ENCODE assay signal across 9 mouse cellular contexts in the genomic region with DNA sequence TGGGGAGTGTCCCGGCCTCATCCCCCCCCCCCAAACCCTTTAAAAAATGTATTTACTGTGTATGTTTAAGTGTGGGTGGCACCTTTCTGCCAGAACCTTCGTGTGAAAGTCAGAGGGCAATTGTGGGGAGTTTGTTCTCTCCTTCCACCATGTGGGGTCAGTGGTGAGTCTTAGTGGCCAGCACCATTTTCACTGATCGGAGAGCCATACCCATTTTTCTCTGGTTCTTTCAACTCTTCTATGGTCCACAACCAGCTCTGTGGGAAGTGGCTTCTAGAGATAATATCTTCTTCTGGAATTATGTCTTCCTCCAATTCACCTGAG. TPM values are rescaled to one million over a fixed set of nuclear protein-coding genes. Genes with fewer than 3 reads are reported as not detected.
DNase-seq lines count a peak whose midpoint lies in the region; ATAC-seq and TF ChIP-seq lines count a peak whose summit lies in the region.
"Had no signal": no experiment of that assay in that cellular context is flagged by ENCODE, and none has a peak within 500 bp of the region (broad histone marks: within the 10 kb centered on the region; RNA-seq: fewer than 3 reads in every experiment).

No protein-coding gene starts in this region.

- H3K27ac ChIP-seq in hindbrain, postnatal 0 days = no peak overlapping the region
- no peak overlapping the region for H3K27ac ChIP-seq in hindbrain, embryonic 12.5 days
- H3K27ac ChIP-seq in liver, embryonic 14.5 days = no peak overlapping the region
- H3K27ac ChIP-seq: liver, embryonic 15.5 days had no signal

- WGBS in hindbrain, postnatal 0 days = 22% methylated on average over 3 of the region's 3 CpGs
- WGBS in hindbrain, embryonic 12.5 days = 12% methylated on average over 3 of the region's 3 CpGs
- WGBS in liver, embryonic 14.5 days (ENCODE audit: insufficient replicate concordance) = 13% methylated on average over 3 of the region's 3 CpGs

- H3K36me3 ChIP-seq in hindbrain, postnatal 0 days (ENCODE audit: insufficient read depth, low read length) = no peaks in the 10 kb centered on the region
- H3K36me3 ChIP-seq in hindbrain, embryonic 12.5 days = no peaks in the 10 kb centered on the region
- H3K36me3 ChIP-seq in liver, embryonic 14.5 days (replicated peaks; ENCODE audit: control insufficient read depth, insufficient read depth, low read depth) = no peaks in the 10 kb centered on the region

- TF ChIP-seq CTCF in hindbrain, postnatal 0 days (IDR thresholded peaks at IDR 0.05; ENCODE audit: low read depth) = peak; percentile 54
- TF ChIP-seq CTCF in liver, embryonic 14.5 days (IDR thresholded peaks at IDR 0.05; ENCODE audit: low read depth) = peak; percentile 44; the same call in 1 of the 2 replicates

- DNase-seq in hindbrain, postnatal 0 days (ENCODE audit: low spot score) = peak; percentile 20
- DNase-seq in ES-CJ7 (ENCODE audit: low read depth, low spot score) = peak; percentile 46
- peak; percentile 11 for DNase-seq in c-Kit-positive CD71-positive TER-119-negative erythroid progenitor cells, embryonic 14.5 days (ENCODE audit: low read depth)
- no peak for DNase-seq in liver, embryonic 14.5 days (ENCODE audit: low read depth in 3 of 3, low spot score in 3 of 3)
- DNase-seq in thymus, postnatal 0 days (ENCODE audit: low spot score) = peak; percentile 40
- DNase-seq in urinary bladder, adult 2 months (ENCODE audit: low spot score) = no peak
- no peak for DNase-seq in cerebellum, postnatal 36 days

- H3K27me3 ChIP-seq in hindbrain, postnatal 0 days (ENCODE audit: insufficient read depth, low read length) = no peaks in the 10 kb centered on the region
- H3K27me3 ChIP-seq in hindbrain, embryonic 12.5 days = peaks cover 3% of the 10 kb centered on the region; the same call in 1 of the 2 replicates
- no peaks in the 10 kb centered on the region for H3K27me3 ChIP-seq in liver, embryonic 14.5 days (ENCODE audit: control insufficient read depth, insufficient read depth, low read length)
- H3K27me3 ChIP-seq: liver, embryonic 15.5 days had no signal

- no peak overlapping the region for H3K4me2 ChIP-seq in hindbrain, postnatal 0 days (ENCODE audit: low read depth, low read length)
- no peak overlapping the region for H3K4me2 ChIP-seq in hindbrain, embryonic 12.5 days (replicated peaks)
- H3K4me2 ChIP-seq in liver, embryonic 14.5 days (ENCODE audit: low read depth) = no peak overlapping the region
- H3K4me2 ChIP-seq: liver, embryonic 15.5 days had no signal

- no peak overlapping the region for H3K4me3 ChIP-seq in hindbrain, postnatal 0 days (ENCODE audit: low read length)
- no peak overlapping the region for H3K4me3 ChIP-seq in hindbrain, embryonic 12.5 days
- H3K4me3 ChIP-seq in liver, embryonic 14.5 days (ENCODE audit: insufficient read depth in 1 of 2, low read depth in 2 of 2, low read length in 2 of 2) = no peak overlapping the region
- H3K4me3 ChIP-seq: liver, embryonic 15.5 days had no signal

- no peak overlapping the region for H3K9ac ChIP-seq in hindbrain, postnatal 0 days (replicated peaks; ENCODE audit: low read length)
- H3K9ac ChIP-seq in hindbrain, embryonic 12.5 days = no peak overlapping the region
- H3K9ac ChIP-seq in liver, embryonic 14.5 days (replicated peaks) = no peak overlapping the region
- H3K9ac ChIP-seq: liver, embryonic 15.5 days had no signal

- ATAC-seq in hindbrain, postnatal 0 days = no peak
- no peak for ATAC-seq in hindbrain, embryonic 12.5 days (ENCODE audit: low FRiP score)
- ATAC-seq in liver, embryonic 14.5 days (ENCODE audit: insufficient read depth) = no peak

- no peaks in the 10 kb centered on the region for H3K9me3 ChIP-seq in hindbrain, postnatal 0 days (ENCODE audit: low read length)
- H3K9me3 ChIP-seq in hindbrain, embryonic 12.5 days (replicated peaks) = no peaks in the 10 kb centered on the region
- no peaks in the 10 kb centered on the region for H3K9me3 ChIP-seq in liver, embryonic 14.5 days (ENCODE audit: control insufficient read depth, low read length)
- H3K9me3 ChIP-seq: liver, embryonic 15.5 days had no signal

- no peaks in the 10 kb centered on the region for H3K4me1 ChIP-seq in hindbrain, postnatal 0 days (ENCODE audit: insufficient read depth, low read length)
- H3K4me1 ChIP-seq in hindbrain, embryonic 12.5 days = no peaks in the 10 kb centered on the region
- H3K4me1 ChIP-seq in liver, embryonic 14.5 days (replicated peaks; ENCODE audit: control insufficient read depth in 2 of 2, insufficient read depth in 2 of 2, low read length in 1 of 2) = no peaks in the 10 kb centered on the region

- no peak for TF ChIP-seq EP300 in liver, embryonic 14.5 days (IDR thresholded peaks at IDR 0.05; ENCODE audit: low read depth)

RNA-seq across cellular contexts. Expression of a gene that starts 8.1 kb away (rescaled TPM):
- total RNA-seq in hindbrain, postnatal 0 days (2014; rRNA removed) = 0.78 and 0.86 TPM in 2 replicates
- 1.8 and 2.5 TPM in 2 replicates for polyA plus RNA-seq in hindbrain, postnatal 0 days (2015; fragmentation: Nextera tagmentation; extraction: Ambion mirVana)
- 0.76 and 1.2 TPM in 2 replicates for polyA plus RNA-seq in hindbrain, embryonic 12.5 days (2016; fragmentation: Nextera tagmentation; extraction: Ambion mirVana)
- 207 and 240 TPM in 2 replicates for polyA plus RNA-seq in liver, embryonic 14.5 days (2012; rRNA removed)
- 200 and 205 TPM in 2 replicates for polyA plus RNA-seq in liver, embryonic 14.5 days (2014; fragmentation: Nextera tagmentation; extraction: Ambion mirVana)
- 5.0 and 5.4 TPM in 2 replicates for polyA plus RNA-seq in thymus, postnatal 0 days (2015; fragmentation: Nextera tagmentation; extraction: Ambion mirVana)
- 163 and 168 TPM in 2 replicates for polyA plus RNA-seq in urinary bladder, adult 2 months (2012; rRNA removed)

RNA-seq across cellular contexts. Expression of a gene that starts 25.9 kb away (rescaled TPM):
- not detected in 2 replicates for total RNA-seq in hindbrain, postnatal 0 days (2014; rRNA removed)
- not detected in 2 replicates for polyA plus RNA-seq in hindbrain, postnatal 0 days (2015; fragmentation: Nextera tagmentation; extraction: Ambion mirVana)
- not detected in 2 replicates for polyA plus RNA-seq in hindbrain, embryonic 12.5 days (2016; fragmentation: Nextera tagmentation; extraction: Ambion mirVana)
- 1.5 and 1.9 TPM in 2 replicates for polyA plus RNA-seq in liver, embryonic 14.5 days (2012; rRNA removed)
- 0.51 and 0.75 TPM in 2 replicates for polyA plus RNA-seq in liver, embryonic 14.5 days (2014; fragmentation: Nextera tagmentation; extraction: Ambion mirVana)
- polyA plus RNA-seq in thymus, postnatal 0 days (2015; fragmentation: Nextera tagmentation; extraction: Ambion mirVana) = 3.4 and 4.7 TPM in 2 replicates
- 0.55 and 0.68 TPM in 2 replicates for polyA plus RNA-seq in urinary bladder, adult 2 months (2012; rRNA removed)

RNA-seq across cellular contexts. Expression of a gene that starts 28.4 kb away (rescaled TPM):
- 19.6 and 21.3 TPM in 2 replicates for total RNA-seq in hindbrain, postnatal 0 days (2014; rRNA removed)
- polyA plus RNA-seq in hindbrain, postnatal 0 days (2015; fragmentation: Nextera tagmentation; extraction: Ambion mirVana) = 23.6 and 24.1 TPM in 2 replicates
- 24.7 and 27.1 TPM in 2 replicates for polyA plus RNA-seq in hindbrain, embryonic 12.5 days (2016; fragmentation: Nextera tagmentation; extraction: Ambion mirVana)
- 7.6 and 8.5 TPM in 2 replicates for polyA plus RNA-seq in liver, embryonic 14.5 days (2012; rRNA removed)
- polyA plus RNA-seq in liver, embryonic 14.5 days (2014; fragmentation: Nextera tagmentation; extraction: Ambion mirVana) = 12.0 and 12.8 TPM in 2 replicates
- 37.3 and 40.0 TPM in 2 replicates for polyA plus RNA-seq in thymus, postnatal 0 days (2015; fragmentation: Nextera tagmentation; extraction: Ambion mirVana)
- polyA plus RNA-seq in urinary bladder, adult 2 months (2012; rRNA removed) = 46.5 and 46.9 TPM in 2 replicates

RNA-seq across cellular contexts. Expression of a gene that starts 29.4 kb away (rescaled TPM):
- 8.5 TPM in 2 replicates for total RNA-seq in hindbrain, postnatal 0 days (2014; rRNA removed)
- 7.6 and 7.8 TPM in 2 replicates for polyA plus RNA-seq in hindbrain, postnatal 0 days (2015; fragmentation: Nextera tagmentation; extraction: Ambion mirVana)
- polyA plus RNA-seq in hindbrain, embryonic 12.5 days (2016; fragmentation: Nextera tagmentation; extraction: Ambion mirVana) = 23.5 and 23.9 TPM in 2 replicates
- 4.4 and 6.6 TPM in 2 replicates for polyA plus RNA-seq in liver, embryonic 14.5 days (2012; rRNA removed)
- polyA plus RNA-seq in liver, embryonic 14.5 days (2014; fragmentation: Nextera tagmentation; extraction: Ambion mirVana) = 5.5 and 6.0 TPM in 2 replicates
- polyA plus RNA-seq in thymus, postnatal 0 days (2015; fragmentation: Nextera tagmentation; extraction: Ambion mirVana) = 15.7 and 18.2 TPM in 2 replicates
- polyA plus RNA-seq in urinary bladder, adult 2 months (2012; rRNA removed) = 78.9 and 81.3 TPM in 2 replicates

RNA-seq across cellular contexts. Expression of a gene that starts 59.1 kb away (rescaled TPM):
- 2.2 and 2.5 TPM in 2 replicates for total RNA-seq in hindbrain, postnatal 0 days (2014; rRNA removed)
- 1.9 and 2.5 TPM in 2 replicates for polyA plus RNA-seq in hindbrain, postnatal 0 days (2015; fragmentation: Nextera tagmentation; extraction: Ambion mirVana)
- polyA plus RNA-seq in hindbrain, embryonic 12.5 days (2016; fragmentation: Nextera tagmentation; extraction: Ambion mirVana) = 1.9 and 2.0 TPM in 2 replicates
- polyA plus RNA-seq in liver, embryonic 14.5 days (2012; rRNA removed) = 4.6 and 6.9 TPM in 2 replicates
- polyA plus RNA-seq in liver, embryonic 14.5 days (2014; fragmentation: Nextera tagmentation; extraction: Ambion mirVana) = 10.7 and 11.0 TPM in 2 replicates
- 131 and 133 TPM in 2 replicates for polyA plus RNA-seq in thymus, postnatal 0 days (2015; fragmentation: Nextera tagmentation; extraction: Ambion mirVana)
- polyA plus RNA-seq in urinary bladder, adult 2 months (2012; rRNA removed) = 3.5 and 3.9 TPM in 2 replicates

Comparison
In these comparisons a context has a peak if more than half of its experiments do, and no peak if none do; other contexts are left out.
1. DNase-seq: peak in hindbrain, postnatal 0 days (single experiment), ES-CJ7 (single experiment), c-Kit-positive CD71-positive TER-119-negative erythroid progenitor cells, embryonic 14.5 days (single experiment) and thymus, postnatal 0 days (single experiment); none in liver, embryonic 14.5 days (0 of 3), urinary bladder, adult 2 months (single experiment) and cerebellum, postnatal 36 days (0 of 2).
2. RNA of a gene that starts 8.1 kb away (polyA plus RNA-seq): 200 to 240 TPM in liver, embryonic 14.5 days and 163 to 168 TPM in urinary bladder, adult 2 months; 5.0 to 5.4 TPM in thymus, postnatal 0 days, 1.8 to 2.5 TPM in hindbrain, postnatal 0 days and 0.76 to 1.2 TPM in hindbrain, embryonic 12.5 days; every median in the first group is over 10 times any median in the second.